Mouse (Mus musculus): ENCODE measurements at regions not wholly inside any gene's neighbourhood (a gene's known extent, or its start where the extent isn't known, plus 50 kb on each side); places are given as distances from the start of the nearest gene placed in this dataset.

GRCm38 (mm10) chr16:74597735-74598340, 186.2 kb upstream of the Robo2 start:
- TF ChIP-seq CTCF (IDR thresholded peaks at IDR 0.05; ENCODE audit: low read depth, low read length) (no peak), GATA1 (IDR thresholded peaks at IDR 0.05; ENCODE audit: borderline replicate concordance, low read length) (no peak), TAL1 (conservative IDR thresholded peaks at IDR 0.05; ENCODE audit: low read depth, low read length) (no peak)
